Mouse (Mus musculus) midbrain, embryonic 12.5 days (tissue): ENCODE data around the gene Tnfrsf25. TPM values are rescaled to one million over a fixed set of nuclear protein-coding genes. Genes with fewer than 3 reads are reported as not detected.

Source experiments
- ATAC-seq: fragments of 200-750 bp; cut with Nextera tagmentation; 2 replicates; pipeline ENCODE4 v1.8.0; 2017; ENCODE audit warnings: low read depth, moderate TSS enrichment, moderate library complexity; ENCODE audit not compliant: low FRiP score
- H3K27ac ChIP-seq: fragments of 300-500 bp; sonication (generic); replicated peaks from 2 replicates; pipeline ENCODE4 v1.5.1; 2016; ENCODE audit warnings: mild to moderate bottlenecking
- H3K27me3 ChIP-seq: fragments of 300-500 bp; sonication (generic); 2 replicates; pipeline ENCODE4 v1.6.1; 2016; ENCODE audit warnings: mild to moderate bottlenecking
- H3K36me3 ChIP-seq: fragments of 300-500 bp; sonication (generic); 2 replicates; pipeline ENCODE4 v1.6.1; 2016
- H3K4me1 ChIP-seq: fragments of 300-500 bp; sonication (generic); 2 replicates; pipeline ENCODE4 v1.6.1; 2016
- H3K4me2 ChIP-seq: fragments of 300-500 bp; sonication (generic); replicated peaks from 2 replicates; pipeline ENCODE4 v1.6.1; 2016; ENCODE audit warnings: mild to moderate bottlenecking, moderate library complexity
- H3K4me3 ChIP-seq: fragments of 300-500 bp; sonication (generic); 2 replicates; pipeline ENCODE4 v1.5.1; 2016; ENCODE audit warnings: mild to moderate bottlenecking
- H3K9ac ChIP-seq: fragments of 300-500 bp; sonication (generic); replicated peaks from 2 replicates; pipeline ENCODE4 v1.6.1; 2016; ENCODE audit warnings: mild to moderate bottlenecking, moderate library complexity
- H3K9me3 ChIP-seq: fragments of 300-500 bp; sonication (generic); 2 replicates; pipeline ENCODE4 v1.6.1; 2016; ENCODE audit warnings: mild to moderate bottlenecking
- WGBS: fragments of 180-500 bp; shearing (Covaris S2); methylation state at CpG from one replicate; pipeline ENCODE4 v1.1.7; 2016; 5-methylcytosine and 5-hydroxymethylcytosine counted together
- polyA plus RNA-seq: library from polyadenylated mRNA; unstranded; fragments of >200 nt; fragmentation: Nextera tagmentation; extraction: Ambion mirVana; gene quantifications from 2 replicates; pipeline ENCODE4 v1.2.1, GENCODE M21; 2016

The Tnfrsf25 gene
- polyA plus RNA-seq, 1 experiment from 2014 or later: 0.83 TPM

DNA sequence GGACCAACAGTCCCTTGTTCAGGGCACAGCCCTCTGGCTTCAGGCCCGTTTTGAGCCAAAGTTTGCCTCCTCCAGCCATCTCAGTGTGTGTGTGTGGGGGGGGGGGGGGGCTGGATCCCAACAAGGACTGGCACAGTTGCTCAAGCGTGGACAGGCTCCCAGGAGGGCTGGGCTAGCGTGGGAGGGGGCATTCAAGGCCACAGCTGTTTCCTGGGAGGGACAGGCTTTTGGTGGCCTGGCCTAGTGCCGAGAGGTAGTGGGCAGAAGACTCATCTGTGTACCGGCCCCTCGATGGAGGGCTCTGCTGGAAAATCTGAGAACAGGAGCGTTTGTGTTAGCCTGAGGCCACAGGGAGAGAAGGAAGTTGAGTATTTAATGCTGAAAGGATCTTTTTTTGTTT is 35.8 kb upstream of the Tnfrsf25 start:
- 75% methylated on average over 7 of the region's 7 CpGs for WGBS
- Histone ChIP-seq H3K4me3 (no peak overlapping the region), H3K4me2 (no peak overlapping the region), H3K36me3 (no peaks in the 10 kb centered on the region), H3K27ac (no peak overlapping the region), H3K4me1 (no peaks in the 10 kb centered on the region), H3K9me3 (no peaks in the 10 kb centered on the region; the same call in 1 of the 2 replicates), H3K27me3 (peaks cover 13% of the 10 kb centered on the region), H3K9ac (no peak overlapping the region)
- ATAC-seq: no peak

DNA sequence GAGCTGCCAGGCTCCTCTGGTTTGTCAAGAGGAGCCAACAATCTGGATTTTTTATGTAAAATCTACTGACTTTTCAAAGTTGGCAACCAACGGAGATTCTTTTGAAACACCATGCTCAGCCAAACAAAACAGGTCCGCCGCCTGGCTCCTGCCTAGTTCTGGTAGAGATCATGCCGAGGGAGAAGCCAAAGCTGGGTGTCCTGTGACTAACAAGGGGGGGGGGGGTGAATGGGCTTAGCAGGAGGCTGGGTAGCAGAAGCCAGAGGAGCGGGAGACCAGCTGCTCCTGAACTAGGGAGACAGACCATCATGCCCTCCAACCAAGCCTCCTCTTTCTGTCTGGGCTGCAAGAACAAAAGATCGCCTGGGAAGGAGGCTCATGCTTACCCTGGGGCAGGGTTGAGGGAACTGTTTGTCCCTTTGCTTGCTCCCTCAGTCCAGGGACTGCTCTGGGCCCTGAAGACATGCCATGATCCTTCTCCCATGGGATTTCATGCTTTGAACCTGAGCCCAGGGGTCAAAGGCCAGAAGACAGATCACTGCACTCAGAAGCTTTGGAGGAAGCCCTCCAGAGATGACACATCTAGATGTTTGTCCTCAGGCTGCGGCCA is 32.0 kb upstream of the Tnfrsf25 start:
- 68% methylated on average over 7 of the region's 7 CpGs for WGBS
- Histone ChIP-seq H3K27me3 (peaks cover 34% of the 10 kb centered on the region), H3K4me3 (no peak overlapping the region), H3K27ac (no peak overlapping the region), H3K4me1 (peaks cover 18% of the 10 kb centered on the region), H3K9me3 (no peaks in the 10 kb centered on the region; the same call in 1 of the 2 replicates), H3K4me2 (no peak overlapping the region), H3K9ac (no peak overlapping the region), H3K36me3 (no peaks in the 10 kb centered on the region)
- no peak for ATAC-seq

DNA sequence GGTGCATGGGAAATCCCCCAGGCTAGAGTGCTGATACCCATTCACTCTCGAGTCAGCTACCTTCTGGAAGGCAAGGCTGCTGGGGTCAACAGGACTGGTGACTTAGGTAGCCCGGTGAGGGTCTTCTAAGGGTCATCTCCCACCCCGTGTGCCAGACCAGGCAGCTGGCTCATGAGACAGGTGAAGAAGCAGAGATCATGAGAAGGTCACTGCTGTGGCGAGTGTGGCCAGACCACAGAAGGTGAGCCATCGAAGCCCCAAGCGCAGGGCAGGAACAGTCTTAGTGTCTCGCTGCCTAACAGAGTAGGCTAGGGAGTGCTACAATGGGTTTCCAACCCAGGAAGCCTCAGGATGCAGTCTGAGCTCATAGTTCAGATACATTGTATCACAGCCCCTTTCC is 31.1 kb upstream of the Tnfrsf25 start:
- WGBS: 87% methylated on average over 7 of the region's 7 CpGs
- no peak for ATAC-seq
- Histone ChIP-seq H3K9me3 (no peaks in the 10 kb centered on the region; the same call in 1 of the 2 replicates), H3K27me3 (peaks cover 34% of the 10 kb centered on the region), H3K4me3 (no peak overlapping the region), H3K9ac (no peak overlapping the region), H3K4me1 (peaks cover 19% of the 10 kb centered on the region), H3K36me3 (no peaks in the 10 kb centered on the region), H3K27ac (no peak overlapping the region), H3K4me2 (no peak overlapping the region)

DNA sequence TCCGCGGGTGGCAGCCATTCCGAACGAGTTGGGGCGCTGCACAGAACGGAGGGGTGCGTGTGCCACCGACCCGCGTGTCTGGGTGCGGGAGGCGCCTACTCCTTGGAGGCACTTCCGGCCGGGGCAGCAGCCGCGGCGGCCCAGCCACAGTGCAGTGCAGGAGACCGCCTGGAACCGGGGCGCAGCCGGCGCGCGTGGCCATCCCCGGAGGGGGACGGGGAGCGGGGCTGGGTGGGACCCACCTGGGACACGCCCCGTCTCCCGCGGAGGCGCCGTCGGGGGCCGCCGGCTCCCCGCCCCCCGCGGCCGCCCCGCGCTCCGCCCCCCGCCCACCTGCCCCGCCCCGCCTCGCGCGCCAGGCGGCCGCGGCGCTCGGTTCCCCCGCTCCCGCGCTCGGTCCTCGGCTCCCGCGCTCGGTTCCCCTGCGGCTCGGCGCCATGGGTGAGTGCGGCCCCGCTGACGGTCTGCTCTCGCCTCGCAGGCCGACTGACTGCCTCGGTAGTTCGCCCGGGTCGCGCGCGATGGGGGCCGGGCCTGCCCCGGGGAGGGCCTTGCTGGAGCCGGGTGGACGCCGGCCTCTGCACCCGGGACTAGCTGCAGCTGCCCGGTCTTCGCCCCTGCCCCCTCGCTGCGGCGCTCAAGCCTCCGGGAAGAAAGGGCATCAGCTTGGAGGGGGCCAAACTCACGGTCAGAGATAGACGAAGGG is 29.1 kb upstream of the Tnfrsf25 start:
- H3K36me3 ChIP-seq: no peaks in the 10 kb centered on the region
- under 1% methylated on average over 75 of the region's 92 CpGs for WGBS
- no peak overlapping the region for H3K27ac ChIP-seq

DNA sequence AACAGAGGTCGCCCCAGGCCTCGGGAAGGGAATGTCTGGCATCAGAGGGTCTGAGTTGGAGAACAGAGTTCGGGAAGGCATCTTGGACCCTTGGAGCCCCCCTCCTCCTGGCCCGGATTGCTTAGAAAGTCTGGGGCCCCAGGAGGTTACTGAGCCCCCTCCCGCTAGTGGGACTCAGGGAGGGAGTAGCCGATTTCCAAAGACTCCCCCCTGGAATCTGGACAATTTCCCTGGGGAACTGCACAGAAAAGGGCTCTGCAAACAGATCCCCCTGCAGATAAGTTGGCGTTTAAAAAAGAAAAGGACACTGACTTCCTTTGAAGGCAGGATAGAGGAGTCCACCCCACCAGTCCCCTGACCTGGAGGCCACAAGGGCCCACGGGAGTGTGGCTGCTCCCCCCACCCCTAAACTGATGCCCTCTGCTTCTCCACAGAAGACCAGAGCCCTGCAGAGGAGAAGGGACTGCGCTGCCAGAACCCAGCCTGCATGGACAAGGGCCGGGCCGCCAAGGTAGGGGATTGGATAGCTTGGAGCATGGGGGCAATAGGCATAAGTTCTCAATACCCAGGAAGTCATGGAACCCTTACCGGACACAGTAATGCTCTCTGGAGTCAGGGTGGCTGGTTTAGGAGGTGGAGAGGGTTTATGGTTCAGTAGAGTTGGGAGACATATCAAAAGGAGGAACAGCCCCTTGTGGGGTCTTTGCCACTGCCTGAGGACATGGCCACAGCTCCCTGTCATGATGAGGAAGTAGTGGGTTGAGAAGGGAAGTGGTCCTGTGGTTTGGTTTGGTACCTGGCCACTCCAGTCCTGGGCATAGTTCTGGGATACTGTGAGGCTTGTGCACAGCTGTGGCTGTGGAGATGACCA is 28.3 kb upstream of the Tnfrsf25 start:
- Histone ChIP-seq H3K27ac (0 out of 2 replicates have a peak overlapping the region, but pooled peaks have one; percentile 4), H3K27me3 (peaks cover 34% of the 10 kb centered on the region), H3K36me3 (no peaks in the 10 kb centered on the region), H3K9me3 (no peaks in the 10 kb centered on the region), H3K4me2 (peak overlapping the region; percentile 81), H3K9ac (peak overlapping the region; percentile 80), H3K4me1 (peaks cover 19% of the 10 kb centered on the region), H3K4me3 (peak overlapping the region; percentile 76)
- ATAC-seq: no peak
- 3% methylated on average over 12 of the region's 12 CpGs for WGBS

More for the DNA sequence above, 29.1 kb upstream of the Tnfrsf25 start:
- no peaks in the 10 kb centered on the region; the same call in 1 of the 2 replicates for H3K9me3 ChIP-seq
- H3K9ac ChIP-seq: peak overlapping the region; percentile 80
- peaks cover 34% of the 10 kb centered on the region for H3K27me3 ChIP-seq
- H3K4me1 ChIP-seq: peaks cover 19% of the 10 kb centered on the region
- H3K4me3 ChIP-seq: peak overlapping the region; percentile 76
- peak; percentile 78 for ATAC-seq
- peak overlapping the region; percentile 81 for H3K4me2 ChIP-seq

DNA sequence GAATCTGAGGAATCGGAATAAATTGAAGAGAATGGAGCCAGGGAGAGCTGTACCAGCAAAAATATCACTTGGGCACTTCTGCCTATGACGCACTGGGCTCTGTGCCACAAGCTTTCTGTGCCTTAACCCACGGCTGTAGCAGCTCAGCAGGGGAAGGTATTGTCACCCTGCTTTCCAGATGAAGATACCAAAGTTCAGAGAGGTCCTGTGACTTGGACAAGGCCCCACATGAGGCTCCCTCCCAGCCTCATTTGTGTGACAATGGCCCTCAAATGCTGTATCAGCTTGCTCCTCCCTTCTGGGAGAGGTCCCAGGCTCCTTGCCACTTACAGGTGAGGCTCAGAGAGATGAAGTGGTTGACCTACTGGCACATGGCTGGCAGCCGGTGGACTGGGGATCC is 27.6 kb upstream of the Tnfrsf25 start:
- Histone ChIP-seq H3K4me1 (peaks cover 19% of the 10 kb centered on the region), H3K27ac (no peak overlapping the region), H3K9ac (no peak overlapping the region), H3K36me3 (no peaks in the 10 kb centered on the region), H3K4me2 (peak overlapping the region; percentile 81), H3K4me3 (peak overlapping the region; percentile 76; the same call in 1 of the 2 replicates), H3K9me3 (no peaks in the 10 kb centered on the region), H3K27me3 (peaks cover 34% of the 10 kb centered on the region)
- 22% methylated on average over 4 of the region's 4 CpGs for WGBS
- ATAC-seq: no peak

DNA sequence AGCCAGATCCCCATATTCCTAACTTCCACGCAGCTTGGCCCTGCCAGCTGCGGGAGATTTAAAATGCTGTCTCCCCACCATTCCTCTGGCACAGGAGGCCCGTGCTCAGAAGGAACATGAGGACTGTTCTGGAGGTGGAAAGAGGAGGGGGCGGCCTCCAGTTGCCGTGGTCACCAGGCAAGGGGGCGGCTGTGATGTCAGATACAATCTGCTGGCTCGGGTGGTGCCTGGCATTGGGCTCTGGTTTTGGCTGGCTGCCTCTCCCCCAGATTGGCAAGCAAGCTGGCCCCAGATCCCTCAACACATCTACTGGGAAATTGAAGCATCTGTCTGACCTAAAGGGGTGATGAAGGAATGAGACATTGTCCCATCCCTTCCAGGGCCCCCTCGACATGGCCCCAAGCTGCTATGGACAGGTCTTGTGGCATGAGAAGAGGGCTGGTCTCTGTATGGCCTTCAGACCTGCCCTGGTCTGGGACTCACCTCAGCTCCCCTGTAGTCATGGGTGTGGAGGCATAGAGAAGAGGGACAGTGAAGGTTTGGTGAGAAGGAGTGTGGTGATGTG is 27.1 kb upstream of the Tnfrsf25 start:
- no peak overlapping the region for H3K27ac ChIP-seq
- peaks cover 19% of the 10 kb centered on the region for H3K4me1 ChIP-seq
- no peaks in the 10 kb centered on the region for H3K36me3 ChIP-seq
- peak overlapping the region; percentile 81; the same call in 1 of the 2 replicates for H3K4me2 ChIP-seq
- H3K9ac ChIP-seq: no peak overlapping the region
- no peak for ATAC-seq
- WGBS: 45% methylated on average over 8 of the region's 8 CpGs
- H3K27me3 ChIP-seq: peaks cover 33% of the 10 kb centered on the region
- H3K9me3 ChIP-seq: no peaks in the 10 kb centered on the region
- H3K4me3 ChIP-seq: no peak overlapping the region

DNA sequence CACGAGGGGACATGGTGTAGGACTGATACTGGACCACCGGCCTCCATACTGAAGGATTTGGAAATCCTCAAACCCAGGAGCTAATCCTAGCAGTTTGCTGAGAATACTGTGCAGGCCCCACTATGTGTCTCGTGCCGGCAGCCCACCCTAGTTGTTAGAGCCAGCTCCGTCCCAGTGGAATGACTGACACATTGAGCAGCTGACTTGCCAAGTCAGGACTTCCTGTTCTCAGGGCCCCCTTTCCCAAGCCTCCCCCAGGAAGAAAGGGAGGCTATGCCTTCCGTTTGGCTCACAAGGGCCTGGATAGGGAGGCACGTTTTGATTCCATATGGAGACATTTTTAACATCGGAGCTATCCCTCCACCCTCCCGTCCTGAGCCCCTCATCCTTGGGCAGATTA is 25.5 kb upstream of the Tnfrsf25 start:
- WGBS: 82% methylated on average over 9 of the region's 9 CpGs
- ATAC-seq: no peak
- no peak overlapping the region for H3K4me2 ChIP-seq

DNA sequence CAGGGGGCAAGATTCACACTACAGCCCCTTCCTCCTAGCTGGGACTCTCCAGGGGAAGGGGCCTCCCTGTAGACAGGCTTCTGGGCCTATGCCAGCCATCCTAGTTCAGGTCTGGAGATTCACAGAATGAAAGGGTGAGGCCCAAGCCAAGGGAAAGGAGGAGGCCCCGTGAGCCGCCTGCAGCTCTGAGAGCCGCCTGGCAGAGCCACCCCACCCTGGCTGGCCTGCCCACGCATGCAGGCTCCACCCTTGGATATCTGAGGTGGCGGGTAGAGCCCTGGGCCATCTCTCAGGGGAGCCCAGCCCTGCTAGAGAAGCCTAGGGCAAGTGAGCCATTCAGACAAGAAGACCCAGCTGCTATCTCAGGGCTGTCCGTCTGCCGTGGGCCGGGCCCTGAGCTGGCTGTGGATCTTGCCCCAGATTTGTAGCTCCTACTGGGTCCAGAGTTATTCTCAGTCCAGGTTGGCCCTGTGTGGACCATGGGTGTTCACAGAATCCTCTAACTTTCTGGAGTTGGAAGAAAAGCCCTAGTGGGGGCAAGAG is 22.9 kb upstream of the Tnfrsf25 start:
- no peak overlapping the region for H3K4me3 ChIP-seq
- H3K27me3 ChIP-seq: peaks cover 17% of the 10 kb centered on the region
- H3K4me2 ChIP-seq: no peak overlapping the region
- H3K9me3 ChIP-seq: no peaks in the 10 kb centered on the region
- no peaks in the 10 kb centered on the region for H3K36me3 ChIP-seq
- no peak overlapping the region for H3K27ac ChIP-seq
- peaks cover 20% of the 10 kb centered on the region for H3K4me1 ChIP-seq
- H3K9ac ChIP-seq: 0 out of 2 replicates have a peak overlapping the region, but pooled peaks have one; percentile 16
- WGBS: 64% methylated on average over 8 of the region's 8 CpGs
- ATAC-seq: no peak

More for the DNA sequence above, 25.5 kb upstream of the Tnfrsf25 start:
- Histone ChIP-seq H3K9ac (no peak overlapping the region), H3K27ac (no peak overlapping the region), H3K4me1 (peaks cover 19% of the 10 kb centered on the region), H3K36me3 (no peaks in the 10 kb centered on the region), H3K27me3 (peaks cover 18% of the 10 kb centered on the region), H3K9me3 (no peaks in the 10 kb centered on the region), H3K4me3 (no peak overlapping the region)

DNA sequence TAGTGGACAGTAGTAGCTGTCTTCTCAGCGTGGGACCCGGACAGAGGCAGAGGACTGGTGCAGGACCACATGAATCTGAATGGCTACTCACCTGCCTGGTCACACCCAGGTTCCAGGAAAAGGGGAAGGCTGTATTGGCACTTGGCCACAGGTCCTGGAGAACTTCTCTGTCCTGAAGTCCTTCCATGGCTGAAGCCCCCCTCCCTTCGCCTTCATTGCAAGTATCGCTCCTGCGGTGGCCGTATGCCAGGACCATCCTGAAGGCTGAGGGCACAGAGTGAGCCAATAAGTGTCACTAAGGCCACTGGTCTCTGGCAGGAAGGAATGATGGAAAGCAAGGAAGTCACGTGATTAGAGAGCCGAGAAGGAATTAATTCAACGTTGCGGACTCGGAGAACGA is 21.5 kb upstream of the Tnfrsf25 start:
- Histone ChIP-seq H3K4me1 (peaks cover 9% of the 10 kb centered on the region), H3K36me3 (no peaks in the 10 kb centered on the region), H3K27me3 (peaks cover 12% of the 10 kb centered on the region), H3K9me3 (no peaks in the 10 kb centered on the region), H3K27ac (no peak overlapping the region), H3K4me3 (no peak overlapping the region), H3K9ac (no peak overlapping the region), H3K4me2 (no peak overlapping the region)
- WGBS: 92% methylated on average over 12 of the region's 12 CpGs
- no peak for ATAC-seq
